Mouse (Mus musculus) limb, embryonic 12.5 days (tissue): ENCODE measurements at regions not wholly inside any gene's neighbourhood (a gene's known extent, or its start where the extent isn't known, plus 50 kb on each side); places are given as distances from the start of the nearest gene placed in this dataset.

ENCODE experiments used
- ATAC-seq: fragments of 200-750 bp; cut with Nextera tagmentation; 2 replicates; pipeline ENCODE4 v1.8.0; 2017; ENCODE audit warnings: low read depth, moderate TSS enrichment; ENCODE audit not compliant: insufficient number of reproducible peaks, insufficient read depth, low FRiP score, low TSS enrichment
- H3K27ac ChIP-seq: fragments of 300-500 bp; sonication (generic); 2 replicates; pipeline ENCODE4 v1.5.1; 2016; ENCODE audit warnings: mild to moderate bottlenecking, moderate library complexity
- H3K27me3 ChIP-seq: fragments of 300-500 bp; sonication (generic); 2 replicates; pipeline ENCODE4 v1.6.1; 2016; ENCODE audit warnings: mild to moderate bottlenecking, moderate library complexity
- H3K36me3 ChIP-seq: fragments of 300-500 bp; sonication (generic); 2 replicates; pipeline ENCODE4 v1.6.1; 2016; ENCODE audit warnings: mild to moderate bottlenecking, moderate library complexity
- H3K4me1 ChIP-seq: fragments of 300-500 bp; sonication (generic); replicated peaks from 2 replicates; pipeline ENCODE4 v1.6.1; 2016
- H3K4me2 ChIP-seq: fragments of 300-500 bp; sonication (generic); 2 replicates; pipeline ENCODE4 v1.6.1; 2016; ENCODE audit warnings: mild to moderate bottlenecking, moderate library complexity
- H3K4me3 ChIP-seq: fragments of 300-500 bp; sonication (generic); replicated peaks from 2 replicates; pipeline ENCODE4 v1.5.1; 2016; ENCODE audit warnings: mild to moderate bottlenecking
- H3K9ac ChIP-seq: fragments of 300-500 bp; sonication (generic); replicated peaks from 2 replicates; pipeline ENCODE4 v1.6.1; 2016; ENCODE audit warnings: mild to moderate bottlenecking, moderate library complexity
- H3K9me3 ChIP-seq: fragments of 300-500 bp; sonication (generic); 2 replicates; pipeline ENCODE4 v1.6.1; 2016; ENCODE audit warnings: mild to moderate bottlenecking, moderate library complexity
- WGBS: fragments of 180-500 bp; shearing (Covaris S2); methylation state at CpG from one replicate; pipeline ENCODE4 v1.1.7; 2016; 5-methylcytosine and 5-hydroxymethylcytosine counted together

DNA sequence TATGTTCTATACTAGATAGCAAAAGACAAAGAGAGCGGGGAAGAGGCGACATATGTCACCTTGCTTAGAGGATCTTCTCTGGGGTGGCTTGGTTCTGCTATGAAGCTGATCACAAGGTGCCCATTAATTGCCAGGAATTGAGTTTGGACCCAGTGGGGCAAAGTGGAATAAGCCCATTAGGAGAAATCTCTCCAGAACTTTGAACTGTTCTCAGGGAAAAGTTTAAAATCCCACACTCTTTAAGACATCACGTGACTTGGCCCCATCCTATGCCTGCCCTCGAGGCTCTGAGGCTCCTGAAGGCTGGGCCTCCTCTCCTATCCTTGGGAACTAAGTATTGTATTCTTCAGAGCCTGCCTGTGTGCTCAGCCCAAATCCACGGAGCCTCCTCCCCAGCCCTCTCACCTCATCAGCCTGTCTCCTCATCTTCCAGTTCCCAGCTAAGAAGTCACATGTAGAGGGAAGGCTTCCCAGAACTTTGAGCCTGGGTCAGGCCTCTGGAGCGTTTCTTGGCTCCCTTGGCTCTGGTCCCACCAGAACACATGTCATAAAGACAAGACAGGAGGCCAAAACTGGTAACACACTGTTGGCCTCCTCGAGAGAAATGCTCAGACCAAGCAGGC, 151.5 kb upstream of the Habp2 start:
- no peak for ATAC-seq
- H3K9ac ChIP-seq: no peak overlapping the region
- 82% methylated on average over 7 of the region's 7 CpGs for WGBS
- H3K9me3 ChIP-seq: no peaks in the 10 kb centered on the region
- peaks cover 45% of the 10 kb centered on the region for H3K4me1 ChIP-seq
- no peak overlapping the region for H3K4me2 ChIP-seq
- no peak overlapping the region for H3K4me3 ChIP-seq
- no peak overlapping the region for H3K27ac ChIP-seq
- no peaks in the 10 kb centered on the region for H3K36me3 ChIP-seq
- peaks cover 22% of the 10 kb centered on the region; the same call in 1 of the 2 replicates for H3K27me3 ChIP-seq

DNA sequence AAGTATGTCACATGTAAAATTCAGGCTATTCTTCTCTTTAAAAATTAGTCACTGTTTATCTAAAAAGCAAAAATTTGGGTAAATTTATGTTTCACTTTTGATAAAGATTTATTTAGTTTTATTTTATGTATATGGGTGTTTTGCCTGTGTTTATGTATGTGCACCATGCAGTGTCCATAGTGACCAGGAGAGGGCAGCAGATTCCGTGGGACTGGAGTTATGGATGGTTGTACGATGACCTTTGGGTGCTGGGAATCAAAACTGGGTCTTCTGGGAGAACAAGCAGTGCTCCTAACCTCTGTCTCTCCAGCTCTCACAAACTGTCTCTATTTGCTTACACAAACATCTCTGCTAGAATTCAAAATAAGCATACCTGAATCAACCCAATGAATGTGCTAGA, 146.4 kb upstream of the Habp2 start:
- no peak for ATAC-seq
- H3K9me3 ChIP-seq: peaks cover 16% of the 10 kb centered on the region
- 79% methylated on average over 2 of the region's 2 CpGs for WGBS
- no peak overlapping the region for H3K27ac ChIP-seq
- H3K4me2 ChIP-seq: no peak overlapping the region
- no peak overlapping the region for H3K4me3 ChIP-seq
- H3K4me1 ChIP-seq: 0 out of 2 replicates have a peak, but pooled peaks cover under 1% of the 10 kb centered on the region
- H3K27me3 ChIP-seq: peaks cover 18% of the 10 kb centered on the region; the same call in 1 of the 2 replicates
- no peak overlapping the region for H3K9ac ChIP-seq
- no peaks in the 10 kb centered on the region for H3K36me3 ChIP-seq

DNA sequence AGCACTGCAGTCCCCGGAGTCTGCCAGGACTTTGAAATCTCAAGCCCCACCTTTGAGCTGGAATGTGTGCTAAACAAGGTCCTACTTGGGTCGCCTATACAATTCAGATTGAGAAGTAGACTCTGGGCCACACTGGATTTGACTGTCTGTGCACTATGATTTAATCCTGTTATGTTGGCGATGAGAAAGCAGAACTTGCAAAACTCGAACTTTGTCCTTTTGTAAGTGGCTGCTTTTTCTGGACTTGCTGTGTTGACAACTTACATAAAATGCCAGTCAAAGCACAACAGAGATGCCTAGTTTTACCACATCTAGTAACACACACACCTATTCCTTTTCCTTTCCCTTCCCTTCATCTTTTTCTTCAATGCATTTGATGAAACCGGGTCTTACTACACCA, 142.7 kb upstream of the Habp2 start:
- Histone ChIP-seq H3K27me3 (0 out of 2 replicates have a peak, but pooled peaks cover 12% of the 10 kb centered on the region), H3K36me3 (no peaks in the 10 kb centered on the region), H3K27ac (no peak overlapping the region), H3K4me1 (no peaks in the 10 kb centered on the region), H3K9ac (no peak overlapping the region), H3K9me3 (peaks cover 16% of the 10 kb centered on the region), H3K4me2 (no peak overlapping the region), H3K4me3 (no peak overlapping the region)
- no peak for ATAC-seq
- WGBS: 78% methylated on average over 5 of the region's 5 CpGs

DNA sequence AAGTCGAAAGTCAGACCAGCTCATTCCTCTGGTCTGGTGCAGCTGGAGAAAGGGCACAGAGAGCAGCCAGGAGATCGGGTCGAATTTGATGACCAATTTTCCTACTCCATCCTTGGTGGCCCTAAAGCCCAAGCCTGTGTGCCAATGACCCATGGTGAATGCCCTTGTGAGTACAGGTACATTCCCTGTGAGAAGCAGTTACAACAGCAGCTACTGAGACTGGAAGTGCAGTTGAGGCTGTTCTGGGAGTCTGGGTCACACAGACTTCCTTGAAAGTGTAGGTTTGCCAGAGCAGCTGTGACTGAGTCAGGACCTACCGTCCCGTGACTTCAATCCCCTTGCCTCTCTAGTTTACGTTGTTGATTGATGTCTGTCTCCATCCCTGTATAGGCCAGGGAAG, 129.8 kb upstream of the Habp2 start:
- no peaks in the 10 kb centered on the region for H3K36me3 ChIP-seq
- H3K4me2 ChIP-seq: no peak overlapping the region
- ATAC-seq: no peak
- 55% methylated on average over 6 of the region's 6 CpGs for WGBS
- no peak overlapping the region for H3K4me3 ChIP-seq
- H3K27me3 ChIP-seq: peaks cover 10% of the 10 kb centered on the region
- no peaks in the 10 kb centered on the region for H3K9me3 ChIP-seq
- no peak overlapping the region for H3K27ac ChIP-seq
- no peak overlapping the region for H3K9ac ChIP-seq
- peaks cover 24% of the 10 kb centered on the region for H3K4me1 ChIP-seq

DNA sequence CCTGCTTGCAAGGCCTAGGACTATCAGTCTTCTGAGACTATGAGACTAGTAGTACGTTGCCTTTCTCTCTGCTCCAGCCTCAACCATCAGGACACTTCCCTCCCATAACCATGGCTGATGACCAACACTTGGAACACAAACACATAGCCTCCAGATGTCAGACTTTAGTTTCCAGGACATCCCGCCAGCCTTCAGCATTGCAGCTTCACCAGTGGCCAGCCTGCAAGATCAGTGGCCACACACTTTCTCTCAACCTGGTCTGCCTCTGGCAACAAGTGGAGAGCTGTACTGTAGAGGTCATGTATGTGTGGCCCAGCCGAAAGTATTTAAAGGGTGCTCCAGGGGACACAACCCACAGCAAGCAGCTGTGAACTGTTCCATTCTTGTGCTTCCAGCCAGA, 124.8 kb upstream of the Habp2 start:
- no peak for ATAC-seq

DNA sequence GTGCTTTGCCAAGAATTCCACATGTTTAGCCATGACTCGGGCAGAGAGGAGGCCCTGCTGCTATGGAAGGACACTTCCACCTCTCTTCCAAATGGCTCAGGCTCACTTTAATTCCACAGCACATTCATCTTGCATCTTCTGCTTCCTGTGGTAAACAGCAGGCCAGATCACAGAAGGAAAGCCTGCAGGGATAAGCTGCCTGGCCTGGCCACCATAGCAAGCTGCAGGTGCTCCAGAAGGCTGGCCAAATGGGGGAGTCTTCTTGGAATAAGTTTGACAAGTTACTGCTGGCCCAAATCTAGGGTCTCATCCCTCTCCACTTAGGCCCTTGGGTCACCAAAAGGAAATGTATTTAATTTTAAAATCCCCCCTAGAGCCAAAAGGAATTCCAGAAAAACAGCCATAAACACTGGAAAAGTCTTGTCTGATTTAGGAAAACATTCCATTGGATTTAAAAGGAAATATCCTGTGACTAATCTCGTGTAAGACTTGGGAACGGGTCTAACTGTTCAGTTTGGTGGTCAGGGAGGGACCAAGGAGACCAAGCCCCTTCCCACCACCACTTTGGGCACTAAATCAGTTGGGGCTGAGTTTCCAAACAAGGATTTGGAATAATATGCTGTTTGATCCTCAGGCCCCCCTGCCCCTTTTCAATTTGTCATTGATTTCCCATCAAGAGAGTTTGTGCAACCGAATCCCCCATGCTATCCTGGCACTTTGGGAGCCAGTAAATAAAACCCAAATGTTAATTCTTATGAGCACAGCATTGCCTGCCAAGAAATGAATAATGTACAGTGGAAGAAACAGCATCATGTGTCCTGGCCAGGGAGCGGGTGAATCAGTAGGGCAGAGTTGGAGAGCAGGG, 117.6 kb upstream of the Habp2 start:
- Histone ChIP-seq H3K4me2 (no peak overlapping the region), H3K36me3 (no peaks in the 10 kb centered on the region), H3K4me3 (no peak overlapping the region), H3K27me3 (peaks cover 7% of the 10 kb centered on the region; the same call in 1 of the 2 replicates), H3K27ac (no peak overlapping the region), H3K9me3 (peaks cover 7% of the 10 kb centered on the region; the same call in 1 of the 2 replicates), H3K9ac (no peak overlapping the region), H3K4me1 (peaks cover 15% of the 10 kb centered on the region)
- 61% methylated on average over 5 of the region's 5 CpGs for WGBS
- no peak for ATAC-seq

More for the DNA sequence above, 124.8 kb upstream of the Habp2 start:
- Histone ChIP-seq H3K27me3 (peaks cover 4% of the 10 kb centered on the region; the same call in 1 of the 2 replicates), H3K9me3 (no peaks in the 10 kb centered on the region), H3K4me3 (no peak overlapping the region), H3K4me1 (0 out of 2 replicates have a peak, but pooled peaks cover 3% of the 10 kb centered on the region), H3K9ac (no peak overlapping the region), H3K27ac (no peak overlapping the region), H3K4me2 (no peak overlapping the region), H3K36me3 (no peaks in the 10 kb centered on the region)
- WGBS: 93% methylated on average over 3 of the region's 3 CpGs

DNA sequence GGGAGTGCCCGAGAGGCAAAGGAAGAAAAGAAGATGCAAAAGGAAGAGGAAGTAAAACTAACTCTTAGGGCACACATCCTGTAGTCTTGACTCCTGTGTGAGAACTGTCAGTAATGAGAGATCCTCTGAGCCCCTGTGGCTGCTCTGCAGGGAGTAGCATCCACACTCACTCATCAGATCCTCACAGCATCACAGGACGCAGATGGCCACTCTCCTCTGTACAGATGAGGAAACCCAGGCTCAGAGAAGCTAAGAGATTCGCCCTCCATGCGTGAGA, 117.0 kb upstream of the Habp2 start:
- H3K27ac ChIP-seq: no peak overlapping the region
- peaks cover 7% of the 10 kb centered on the region; the same call in 1 of the 2 replicates for H3K27me3 ChIP-seq
- no peaks in the 10 kb centered on the region for H3K36me3 ChIP-seq
- no peak overlapping the region for H3K4me3 ChIP-seq
- H3K9me3 ChIP-seq: peaks cover 7% of the 10 kb centered on the region; the same call in 1 of the 2 replicates
- 80% methylated on average over 4 of the region's 4 CpGs for WGBS
- no peak overlapping the region for H3K4me2 ChIP-seq
- peaks cover 19% of the 10 kb centered on the region for H3K4me1 ChIP-seq
- no peak for ATAC-seq
- no peak overlapping the region for H3K9ac ChIP-seq

DNA sequence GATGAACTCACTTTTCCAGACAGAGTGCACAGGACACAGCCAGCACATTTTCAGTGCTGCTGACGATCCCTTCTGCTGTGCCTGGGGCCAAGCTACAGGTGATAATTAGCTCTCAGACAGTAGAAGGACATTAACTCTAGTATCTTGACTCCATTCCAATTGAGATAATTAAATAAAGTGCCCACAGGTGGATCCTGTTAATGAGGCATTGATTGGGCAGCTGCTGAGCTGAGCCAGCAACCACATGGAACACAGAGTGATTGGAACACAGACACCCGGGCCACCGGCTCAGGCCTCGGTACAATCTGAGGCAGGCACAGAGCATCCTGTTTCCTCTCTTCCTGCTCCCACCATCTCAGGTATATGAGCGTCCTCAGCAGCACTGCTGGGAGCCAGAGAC, 114.5 kb upstream of the Habp2 start:
- 21% methylated on average over 5 of the region's 5 CpGs for WGBS
- peaks cover 34% of the 10 kb centered on the region for H3K4me1 ChIP-seq
- ATAC-seq: no peak

DNA sequence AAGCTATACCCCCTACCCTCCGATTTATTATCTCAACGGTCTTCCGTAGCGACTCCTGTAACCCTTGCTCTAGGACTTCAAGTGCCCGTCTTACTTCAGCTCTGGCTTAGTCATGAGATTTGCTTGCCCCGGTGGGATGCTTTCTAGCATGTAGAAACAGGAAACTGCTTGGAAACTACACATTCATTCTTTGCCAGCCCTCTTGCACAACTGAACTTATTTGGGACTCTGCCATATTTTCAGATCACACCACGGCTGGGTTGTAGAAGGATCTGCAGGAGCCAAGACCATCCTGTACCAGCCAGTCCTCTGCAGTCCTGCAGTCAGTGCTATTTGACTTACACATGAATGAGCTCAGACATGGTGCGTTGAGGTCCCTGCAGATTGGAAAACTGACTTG, 110.9 kb upstream of the Habp2 start:
- Histone ChIP-seq H3K27me3 (peaks cover 4% of the 10 kb centered on the region), H3K4me1 (peaks cover 37% of the 10 kb centered on the region), H3K36me3 (no peaks in the 10 kb centered on the region), H3K9ac (no peak overlapping the region), H3K9me3 (no peaks in the 10 kb centered on the region), H3K4me3 (no peak overlapping the region), H3K4me2 (no peak overlapping the region), H3K27ac (peak overlapping the region; percentile 87; the same call in 1 of the 2 replicates)
- 88% methylated on average over 8 of the region's 8 CpGs for WGBS
- no peak for ATAC-seq

More for the DNA sequence above, 114.5 kb upstream of the Habp2 start:
- peaks cover 7% of the 10 kb centered on the region; the same call in 1 of the 2 replicates for H3K27me3 ChIP-seq
- H3K27ac ChIP-seq: no peak overlapping the region
- H3K4me2 ChIP-seq: no peak overlapping the region
- H3K4me3 ChIP-seq: no peak overlapping the region
- no peak overlapping the region for H3K9ac ChIP-seq
- H3K9me3 ChIP-seq: peaks cover 7% of the 10 kb centered on the region; the same call in 1 of the 2 replicates
- H3K36me3 ChIP-seq: no peaks in the 10 kb centered on the region

DNA sequence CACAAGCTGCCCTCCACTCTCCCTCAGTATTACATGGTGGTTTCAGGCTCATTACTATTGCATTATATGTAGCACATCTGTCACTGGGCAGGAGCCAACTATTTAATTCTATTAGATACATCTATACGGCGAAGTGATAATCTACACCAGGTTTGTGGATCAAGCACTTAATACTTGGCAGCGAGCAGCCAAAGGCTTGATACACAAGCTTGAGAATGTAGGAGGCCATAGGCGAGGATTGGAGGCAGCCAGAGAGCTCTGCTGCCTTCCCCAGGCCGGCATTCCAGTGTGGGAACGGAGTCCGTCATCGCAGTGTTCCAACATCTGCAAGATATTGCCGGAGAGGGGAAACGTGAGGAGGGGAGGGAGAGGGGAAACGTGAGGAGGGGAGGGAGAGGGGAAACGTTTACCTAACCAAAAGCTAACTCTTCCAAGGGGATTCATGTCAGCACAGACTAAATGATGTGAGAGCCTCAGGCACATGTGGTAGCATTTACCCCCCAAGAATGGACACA, 109.6 kb upstream of the Habp2 start:
- Histone ChIP-seq H3K4me3 (no peak overlapping the region), H3K9ac (no peak overlapping the region), H3K4me2 (peak overlapping the region; percentile 23), H3K27me3 (peaks cover 4% of the 10 kb centered on the region), H3K36me3 (no peaks in the 10 kb centered on the region), H3K27ac (peak overlapping the region; percentile 87), H3K9me3 (no peaks in the 10 kb centered on the region), H3K4me1 (peaks cover 37% of the 10 kb centered on the region)
- 18% methylated on average over 12 of the region's 12 CpGs for WGBS
- peak; percentile 89 for ATAC-seq

DNA sequence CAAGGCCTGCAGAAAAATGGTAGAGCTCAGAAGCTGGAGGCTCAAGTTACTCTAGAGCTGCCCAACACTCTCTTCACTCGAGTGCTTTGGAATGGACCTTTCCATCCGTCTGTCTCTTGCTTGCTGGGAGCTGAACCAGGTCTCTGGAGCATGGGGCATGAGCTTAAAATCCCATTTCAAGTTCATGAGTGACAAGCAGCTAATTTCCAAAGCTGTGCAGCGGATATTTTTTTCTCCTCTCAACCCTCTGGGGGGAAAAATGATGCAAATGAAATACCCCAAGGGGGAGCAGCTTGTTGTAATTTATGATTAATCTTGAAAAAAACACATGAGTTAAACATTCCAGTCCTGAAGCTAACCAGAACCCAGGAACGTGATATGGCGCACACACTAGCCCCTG, 101.2 kb upstream of the Habp2 start:
- no peak overlapping the region for H3K4me2 ChIP-seq
- peaks cover 6% of the 10 kb centered on the region; the same call in 1 of the 2 replicates for H3K27me3 ChIP-seq
- peaks cover 12% of the 10 kb centered on the region for H3K9me3 ChIP-seq
- H3K4me3 ChIP-seq: no peak overlapping the region
- WGBS: 68% methylated on average over 5 of the region's 5 CpGs
- no peaks in the 10 kb centered on the region for H3K36me3 ChIP-seq
- peaks cover 6% of the 10 kb centered on the region for H3K4me1 ChIP-seq
- H3K9ac ChIP-seq: no peak overlapping the region
- H3K27ac ChIP-seq: no peak overlapping the region
- no peak for ATAC-seq
